Mouse (Mus musculus) layer of hippocampus, adult 18-20 months (tissue): ENCODE results near the gene Pgr. TPM values are rescaled to one million over a fixed set of nuclear protein-coding genes. Genes with fewer than 3 reads are reported as not detected.

Experiments used
- DNase-seq, 2 experiments: peaks; one replicate each; pipeline ENCODE4 v3.0.0; 2022; ENCODE audit warnings: low spot score in 2 of 2
- long read RNA-seq: library from polyadenylated mRNA; stranded (forward); transcript quantifications from one replicate; pipeline ENCODE4 v2.0.0, GENCODE M21; 2021
- total RNA-seq, 2 experiments: library from RNA; stranded (reverse); gene quantifications; 2 replicates each; pipeline ENCODE4 v1.2.3; 2021

Gene Pgr
- 10 to 100 TPM; 12.4 to 12.5 TPM for total RNA-seq
- long read RNA-seq, full-length matches to known transcripts = 5 of 6 reads
- long read RNA-seq, partial matches to known transcripts = 0 of 6 reads
- long read RNA-seq, other reads (novel, unspliced or antisense) = 1 of 6 reads

GRCm38 (mm10) chr9:8899616-8900202 is at the start of gene Pgr:
TSS of gene Pgr (plus strand) at chr9:8899833.
- peak; percentile 25 to 58 for DNase-seq

GRCm38 (mm10) chr9:8857455-8857854 is 42.2 kb upstream of the Pgr start:
- no peak for DNase-seq

- DNase-seq = no peak
Observed at GRCm38 (mm10) chr9:8868511-8868910, 31.1 kb upstream of the Pgr start.

- no peak for DNase-seq
Observed at GRCm38 (mm10) chr9:8895205-8895604, 4.4 kb upstream of the Pgr start.

- DNase-seq = no peak
Observed at GRCm38 (mm10) chr9:8900203-8901012, 775 bp downstream of the Pgr start.

- peak in 1 of 2 experiments; percentile 19 for DNase-seq
Observed at GRCm38 (mm10) chr9:8901013-8901646, 1.5 kb downstream of the Pgr start.

- DNase-seq = peak; percentile 46 to 62
Observed at GRCm38 (mm10) chr9:8901647-8902131, 2.1 kb downstream of the Pgr start.

- DNase-seq = peak in 1 of 2 experiments; percentile 15
Observed at GRCm38 (mm10) chr9:8902277-8902676, 2.6 kb downstream of the Pgr start.

- DNase-seq = no peak
Observed at GRCm38 (mm10) chr9:8927561-8927960, 27.9 kb downstream of the Pgr start.

GRCm38 (mm10) chr9:8937753-8938152 is 38.1 kb downstream of the Pgr start:
- no peak for DNase-seq

GRCm38 (mm10) chr9:8953306-8953705 is 53.7 kb downstream of the Pgr start:
- DNase-seq = no peak

GRCm38 (mm10) chr9:8964512-8965133 is 65.0 kb downstream of the Pgr start:
- DNase-seq = peak in 1 of 2 experiments; percentile 61

- no peak for DNase-seq
Observed at GRCm38 (mm10) chr9:8970240-8970639, 70.6 kb downstream of the Pgr start.

- DNase-seq = no peak
Observed at GRCm38 (mm10) chr9:8971491-8971890, 71.9 kb downstream of the Pgr start, which contains the start of gene Gm16485. TSS of gene Gm16485 (plus strand) at chr9:8971791.

- DNase-seq = peak in 1 of 2 experiments; percentile 13
Observed at GRCm38 (mm10) chr9:8977775-8978174, 78.1 kb downstream of the Pgr start.

GRCm38 (mm10) chr9:8982315-8982714 is 82.7 kb downstream of the Pgr start:
- no peak for DNase-seq

- no peak for DNase-seq
Observed at GRCm38 (mm10) chr9:8996494-8996893, 96.9 kb downstream of the Pgr start.

- DNase-seq = peak in 1 of 2 experiments; percentile 33
Observed at GRCm38 (mm10) chr9:9001170-9001569, 101.5 kb downstream of the Pgr start.

GRCm38 (mm10) chr9:9015108-9015507 is 115.5 kb downstream of the Pgr start:
- no peak for DNase-seq
